Mouse (Mus musculus) heart, embryonic 10.5 days (tissue): ENCODE data around the gene Topaz1. TPM values are rescaled to one million over a fixed set of nuclear protein-coding genes. Genes with fewer than 3 reads are reported as not detected.

Source experiments
- DNase-seq: peaks from one replicate; pipeline ENCODE4 v3.0.0-alpha.2; 2017; ENCODE audit warnings: low spot score
- H3K27ac ChIP-seq: fragments of 300-500 bp; sonication (generic); 2 replicates; pipeline ENCODE4 v1.5.1; 2016; ENCODE audit warnings: mild to moderate bottlenecking
- H3K27me3 ChIP-seq: fragments of 300-500 bp; sonication (generic); 2 replicates; pipeline ENCODE4 v1.6.1; 2016; ENCODE audit warnings: mild to moderate bottlenecking; ENCODE audit not compliant: poor library complexity, insufficient read depth, severe bottlenecking
- H3K36me3 ChIP-seq: fragments of 300-500 bp; sonication (generic); 2 replicates; pipeline ENCODE4 v1.6.1; 2016; ENCODE audit warnings: mild to moderate bottlenecking, moderate library complexity
- H3K4me1 ChIP-seq: fragments of 300-500 bp; sonication (generic); 2 replicates; pipeline ENCODE4 v1.6.1; 2016; ENCODE audit warnings: mild to moderate bottlenecking
- H3K4me3 ChIP-seq: fragments of 300-500 bp; sonication (generic); 2 replicates; pipeline ENCODE4 v1.5.1; 2016; ENCODE audit warnings: mild to moderate bottlenecking, moderate library complexity
- H3K9me3 ChIP-seq: fragments of 300-500 bp; sonication (generic); 2 replicates; pipeline ENCODE4 v1.6.1; 2016; ENCODE audit warnings: mild to moderate bottlenecking, moderate library complexity
- WGBS: fragments of 180-500 bp; shearing (Covaris S2); methylation state at CpG from one replicate; pipeline ENCODE4 v1.1.7; 2016; 5-methylcytosine and 5-hydroxymethylcytosine counted together
- polyA plus RNA-seq: library from polyadenylated mRNA; unstranded; fragments of >200 nt; fragmentation: Nextera tagmentation; extraction: Ambion mirVana; gene quantifications from 2 replicates; pipeline ENCODE4 v1.2.1, GENCODE M21; 2016

Gene Topaz1
- polyA plus RNA-seq: 0.10 and 0.18 TPM in 2 replicates

GRCm38 (mm10) chr9:122747060-122747459, at the start of gene Topaz1:
TSS of gene Topaz1 (plus strand) at chr9:122747346.
- Histone ChIP-seq H3K9me3 (no peaks in the 10 kb centered on the region), H3K36me3 (no peaks in the 10 kb centered on the region), H3K4me3 (no peak within 1 kb of the TSS), H3K27me3 (peaks cover 5% of the 10 kb centered on the region; the same call in 1 of the 2 replicates), H3K4me1 (peaks cover 5% of the 10 kb centered on the region; the same call in 1 of the 2 replicates), H3K27ac (no peak within 1 kb of the TSS)
- DNase-seq: no peak
- 60% methylated on average over 28 of the region's 28 CpGs for WGBS

- Histone ChIP-seq H3K4me1 (no peaks in the 10 kb centered on the region), H3K27ac (no peak overlapping the region), H3K36me3 (no peaks in the 10 kb centered on the region), H3K9me3 (no peaks in the 10 kb centered on the region), H3K27me3 (no peaks in the 10 kb centered on the region), H3K4me3 (no peak overlapping the region)
- DNase-seq: no peak
- WGBS: 6% methylated on average over 3 of the region's 3 CpGs
Observed at GRCm38 (mm10) chr9:122701817-122702216, 45.3 kb upstream of the Topaz1 start.

- H3K27me3 ChIP-seq: no peaks in the 10 kb centered on the region
- H3K27ac ChIP-seq: no peak overlapping the region
- H3K4me3 ChIP-seq: no peak overlapping the region
- WGBS: 48% methylated on average over 2 of the region's 2 CpGs
- DNase-seq: no peak
- H3K9me3 ChIP-seq: no peaks in the 10 kb centered on the region
- no peaks in the 10 kb centered on the region for H3K4me1 ChIP-seq
- no peaks in the 10 kb centered on the region for H3K36me3 ChIP-seq
Observed at GRCm38 (mm10) chr9:122713836-122714235, 33.3 kb upstream of the Topaz1 start.

- no peaks in the 10 kb centered on the region for H3K36me3 ChIP-seq
- H3K9me3 ChIP-seq: no peaks in the 10 kb centered on the region
- H3K27me3 ChIP-seq: 0 out of 2 replicates have a peak, but pooled peaks cover 3% of the 10 kb centered on the region
- H3K27ac ChIP-seq: no peak overlapping the region
- H3K4me3 ChIP-seq: no peak overlapping the region
- H3K4me1 ChIP-seq: no peaks in the 10 kb centered on the region
- no peak for DNase-seq
- 85% methylated on average over 2 of the region's 2 CpGs for WGBS
Observed at GRCm38 (mm10) chr9:122715046-122715445, 32.1 kb upstream of the Topaz1 start.

- Histone ChIP-seq H3K9me3 (no peaks in the 10 kb centered on the region), H3K4me3 (no peak overlapping the region), H3K27me3 (0 out of 2 replicates have a peak, but pooled peaks cover 3% of the 10 kb centered on the region), H3K4me1 (no peaks in the 10 kb centered on the region), H3K36me3 (no peaks in the 10 kb centered on the region), H3K27ac (no peak overlapping the region)
- no peak for DNase-seq
- 16% methylated on average over 7 of the region's 7 CpGs for WGBS
Observed at GRCm38 (mm10) chr9:122716131-122716921, 30.8 kb upstream of the Topaz1 start.

- H3K9me3 ChIP-seq: no peaks in the 10 kb centered on the region
- H3K4me1 ChIP-seq: no peaks in the 10 kb centered on the region
- H3K4me3 ChIP-seq: no peak overlapping the region
- H3K36me3 ChIP-seq: no peaks in the 10 kb centered on the region
- WGBS: 18% methylated on average over 4 of the region's 4 CpGs
- peak; percentile 70 for DNase-seq
- peaks cover 33% of the 10 kb centered on the region for H3K27me3 ChIP-seq
- H3K27ac ChIP-seq: no peak overlapping the region
Observed at GRCm38 (mm10) chr9:122722296-122722695, 24.9 kb upstream of the Topaz1 start.

- no peak for DNase-seq
- Histone ChIP-seq H3K36me3 (no peaks in the 10 kb centered on the region), H3K27me3 (peaks cover 36% of the 10 kb centered on the region), H3K4me3 (no peak overlapping the region), H3K4me1 (no peaks in the 10 kb centered on the region), H3K27ac (no peak overlapping the region), H3K9me3 (no peaks in the 10 kb centered on the region)
- 16% methylated on average over 22 of the region's 22 CpGs for WGBS
Observed at GRCm38 (mm10) chr9:122725046-122725765, 21.9 kb upstream of the Topaz1 start.

- Histone ChIP-seq H3K4me3 (no peak overlapping the region), H3K27ac (no peak overlapping the region), H3K27me3 (peaks cover 28% of the 10 kb centered on the region), H3K4me1 (no peaks in the 10 kb centered on the region), H3K36me3 (no peaks in the 10 kb centered on the region), H3K9me3 (no peaks in the 10 kb centered on the region)
- WGBS: 18% methylated on average over 10 of the region's 10 CpGs
- no peak for DNase-seq
Observed at GRCm38 (mm10) chr9:122729500-122729899, 17.6 kb upstream of the Topaz1 start.

- Histone ChIP-seq H3K27me3 (peaks cover 11% of the 10 kb centered on the region; the same call in 1 of the 2 replicates), H3K27ac (no peak overlapping the region), H3K9me3 (no peaks in the 10 kb centered on the region), H3K4me3 (0 out of 2 replicates have a peak overlapping the region, but pooled peaks have one; percentile 43), H3K4me1 (no peaks in the 10 kb centered on the region), H3K36me3 (no peaks in the 10 kb centered on the region)
- 41% methylated on average over 8 of the region's 8 CpGs for WGBS
- no peak for DNase-seq
Observed at GRCm38 (mm10) chr9:122732126-122732810, 14.9 kb upstream of the Topaz1 start.

- H3K27me3 ChIP-seq: 0 out of 2 replicates have a peak, but pooled peaks cover 5% of the 10 kb centered on the region
- DNase-seq: no peak
- no peaks in the 10 kb centered on the region for H3K4me1 ChIP-seq
- peak overlapping the region; percentile 43 for H3K4me3 ChIP-seq
- H3K27ac ChIP-seq: no peak overlapping the region
- no peaks in the 10 kb centered on the region for H3K9me3 ChIP-seq
- WGBS: 34% methylated on average over 12 of the region's 12 CpGs
- no peaks in the 10 kb centered on the region for H3K36me3 ChIP-seq
Observed at GRCm38 (mm10) chr9:122733222-122733621, 13.9 kb upstream of the Topaz1 start.

GRCm38 (mm10) chr9:122734934-122735333, 12.2 kb upstream of the Topaz1 start:
- Histone ChIP-seq H3K27me3 (0 out of 2 replicates have a peak, but pooled peaks cover 5% of the 10 kb centered on the region), H3K27ac (no peak overlapping the region)
- WGBS: 52% methylated on average over 7 of the region's 7 CpGs

GRCm38 (mm10) chr9:122736001-122736400, 11.1 kb upstream of the Topaz1 start:
- Histone ChIP-seq H3K36me3 (no peaks in the 10 kb centered on the region), H3K4me3 (no peak overlapping the region), H3K27ac (no peak overlapping the region), H3K27me3 (0 out of 2 replicates have a peak, but pooled peaks cover 5% of the 10 kb centered on the region), H3K4me1 (no peaks in the 10 kb centered on the region), H3K9me3 (peaks cover 3% of the 10 kb centered on the region; the same call in 1 of the 2 replicates)
- no peak for DNase-seq
- 42% methylated on average over 2 of the region's 2 CpGs for WGBS

More at GRCm38 (mm10) chr9:122734934-122735333, 12.2 kb upstream of the Topaz1 start:
- H3K9me3 ChIP-seq: peaks cover 3% of the 10 kb centered on the region; the same call in 1 of the 2 replicates
- no peaks in the 10 kb centered on the region for H3K4me1 ChIP-seq
- no peak for DNase-seq
- no peak overlapping the region for H3K4me3 ChIP-seq
- H3K36me3 ChIP-seq: no peaks in the 10 kb centered on the region
